Mouse (Mus musculus) heart, adult 18-20 months (tissue): ENCODE data around the gene Oscp1. TPM values are rescaled to one million over a fixed set of nuclear protein-coding genes. Genes with fewer than 3 reads are reported as not detected.
A peak's percentile ranks its signal among the peaks of the same experiment; 100 is the strongest.

Experiments
- DNase-seq, 2 experiments: peaks; one replicate each; pipeline ENCODE4 v3.0.0; 2021 to 2022; ENCODE audit warnings: mixed read lengths in 1 of 2
- long read RNA-seq, 2 experiments: library from polyadenylated mRNA; stranded (forward); transcript quantifications; one replicate each; pipeline ENCODE4 v2.0.0; 2021
- total RNA-seq, 2 experiments: library from RNA; stranded (reverse); gene quantifications; 2 replicates each; pipeline ENCODE4 v1.2.3; 2021

Oscp1 gene
- total RNA-seq, result 1 to 10 TPM; 2.3 to 2.4 TPM
- long read RNA-seq, experiment 1, full-length matches to known transcripts, result 2 of 2 reads
- long read RNA-seq, experiment 1, partial matches to known transcripts, result 0 of 2 reads
- long read RNA-seq, experiment 1, other reads (novel, unspliced or antisense), result 0 of 2 reads
- long read RNA-seq, experiment 2, full-length matches to known transcripts, result 1 of 1 reads
- long read RNA-seq, experiment 2, partial matches to known transcripts, result 0 of 1 reads
- long read RNA-seq, experiment 2, other reads (novel, unspliced or antisense), result 0 of 1 reads

DNA sequence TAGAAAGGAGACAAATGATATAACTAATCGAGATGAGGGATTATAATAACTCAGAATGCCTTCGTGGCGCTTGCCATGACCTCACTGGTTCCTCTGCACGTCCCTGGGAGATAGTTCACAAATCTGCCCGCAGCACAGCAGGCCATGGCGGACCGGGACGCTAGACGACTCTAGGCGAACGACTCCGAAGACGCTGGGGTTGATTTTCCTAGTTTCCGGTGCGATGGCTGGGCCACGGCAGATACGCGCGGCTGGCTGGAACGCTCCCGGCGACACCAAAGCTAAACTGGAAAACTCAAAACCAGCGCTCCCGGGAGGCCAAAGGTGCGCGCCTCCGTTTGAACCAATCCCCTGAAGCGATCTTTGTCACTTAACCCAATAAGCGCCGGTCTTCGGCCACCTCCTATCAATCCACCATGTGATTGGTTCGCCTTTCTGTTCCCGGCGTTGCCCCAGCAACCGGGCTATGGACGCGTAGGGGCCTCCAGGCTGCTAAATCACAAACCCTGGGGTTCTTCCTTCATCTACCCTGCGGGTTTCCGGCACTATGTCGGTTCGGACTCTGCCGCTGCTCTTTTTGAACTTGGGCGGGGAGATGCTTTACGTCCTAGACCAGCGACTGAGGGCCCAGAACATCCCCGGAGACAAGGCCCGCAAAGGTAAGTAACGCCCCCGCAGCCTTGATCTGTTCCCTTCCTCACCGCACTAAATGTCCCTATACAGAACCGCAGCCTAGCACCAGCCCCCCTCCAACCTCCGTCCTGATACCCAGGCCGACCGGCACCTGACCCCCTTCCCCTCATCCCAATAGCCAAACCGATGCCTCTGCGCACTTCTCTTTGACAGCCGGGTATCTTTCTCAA, at the start of gene Oscp1:
TSS of gene Oscp1 (plus strand) at position 432 of the 863 bp plus-strand sequence.
- DNase-seq, result peak; percentile 91 to 93

DNA sequence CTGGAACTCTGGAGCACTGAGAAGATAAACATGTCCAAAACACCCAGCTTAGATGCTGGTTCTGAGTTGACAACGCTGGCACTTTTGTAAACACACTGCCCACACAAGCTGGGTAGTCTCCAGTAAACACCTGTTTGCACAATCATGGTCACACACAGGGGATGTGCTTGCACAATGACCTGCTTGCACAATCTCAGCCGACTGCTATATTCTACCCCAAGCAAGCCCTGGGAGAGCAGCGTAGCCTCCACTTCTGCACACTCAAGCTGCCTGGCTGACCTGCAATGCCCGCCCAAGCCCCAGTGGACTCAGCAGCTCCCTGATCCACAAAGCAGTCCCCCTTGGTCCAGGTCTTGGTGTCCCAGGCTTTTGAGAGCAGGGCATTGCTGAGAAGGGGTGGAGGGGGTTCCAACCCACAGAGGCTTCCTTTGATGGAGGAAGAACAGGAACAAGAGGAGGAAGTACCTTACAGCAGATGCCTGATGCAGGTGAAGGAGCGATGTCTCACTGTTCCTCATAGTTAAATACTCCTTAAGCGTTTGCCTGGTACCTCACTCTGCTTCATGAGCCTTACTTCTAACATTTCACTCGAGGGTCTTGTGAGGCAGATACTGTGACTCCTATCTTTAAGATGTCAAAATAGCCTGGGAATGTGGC, 40.6 kb upstream of the Oscp1 start:
- DNase-seq, result no peak

DNA sequence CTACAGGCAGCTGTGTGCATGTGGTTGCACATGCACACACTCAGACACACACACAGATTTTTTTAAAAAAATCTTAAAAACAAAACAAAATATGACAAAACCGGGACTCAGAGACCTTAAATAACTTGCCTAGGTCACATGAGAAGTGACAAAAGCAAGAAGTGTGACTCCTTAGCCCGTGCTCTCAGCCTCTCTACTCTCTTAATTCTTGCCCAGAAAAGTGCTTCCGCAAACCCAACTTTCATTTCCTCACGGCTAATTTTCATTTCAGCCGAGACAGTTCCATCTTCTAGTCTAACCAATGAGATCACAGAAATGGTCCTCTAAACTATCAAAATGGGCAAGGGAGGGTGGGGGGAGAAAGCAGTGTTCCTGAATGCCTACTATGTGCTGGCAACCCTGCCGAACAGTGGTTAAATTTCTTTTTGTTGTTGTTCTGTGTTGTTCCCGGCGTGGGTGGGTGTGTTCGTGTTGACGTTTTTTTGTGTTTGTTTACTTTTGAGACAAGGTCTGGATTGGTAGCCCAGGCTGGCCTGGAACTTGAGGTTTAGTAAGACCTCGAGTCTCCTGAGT, 39.3 kb upstream of the Oscp1 start:
- peak in 1 of 2 experiments; percentile 57 for DNase-seq

DNA sequence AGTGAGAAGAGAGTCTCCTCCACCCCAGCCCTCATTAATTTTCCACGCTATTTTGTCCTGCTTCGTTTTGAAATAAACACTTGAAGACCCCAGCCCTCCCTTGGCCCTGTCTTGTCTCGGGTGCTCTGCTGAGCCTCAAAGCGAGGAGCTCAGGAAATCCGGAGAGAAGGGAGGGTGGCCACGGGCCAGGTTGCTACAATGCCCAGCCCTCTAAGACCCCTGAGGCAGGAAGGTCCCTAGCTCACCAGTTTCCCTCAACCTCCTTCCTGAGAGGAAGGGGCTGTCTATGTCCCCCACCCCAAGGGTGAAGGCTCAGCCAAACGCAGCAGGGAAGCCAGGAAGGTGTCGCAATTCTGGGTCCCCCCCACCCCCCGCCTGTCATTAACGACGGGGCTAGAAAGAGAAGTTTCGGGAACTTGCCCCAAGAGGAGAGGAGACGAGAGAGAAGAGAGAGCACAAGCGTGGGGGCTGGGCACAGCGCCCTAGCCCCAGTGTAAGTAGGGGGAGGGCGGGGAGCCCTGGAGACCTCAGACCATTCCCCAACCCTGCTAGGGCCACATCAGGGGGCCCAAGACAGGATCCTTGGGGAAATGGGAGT, 34.0 kb upstream of the Oscp1 start, which contains the start of gene Csf3r:
TSS of gene Csf3r (plus strand) at position 248 of the 598 bp plus-strand sequence.
- peak in 1 of 2 experiments; percentile 20 for DNase-seq

DNA sequence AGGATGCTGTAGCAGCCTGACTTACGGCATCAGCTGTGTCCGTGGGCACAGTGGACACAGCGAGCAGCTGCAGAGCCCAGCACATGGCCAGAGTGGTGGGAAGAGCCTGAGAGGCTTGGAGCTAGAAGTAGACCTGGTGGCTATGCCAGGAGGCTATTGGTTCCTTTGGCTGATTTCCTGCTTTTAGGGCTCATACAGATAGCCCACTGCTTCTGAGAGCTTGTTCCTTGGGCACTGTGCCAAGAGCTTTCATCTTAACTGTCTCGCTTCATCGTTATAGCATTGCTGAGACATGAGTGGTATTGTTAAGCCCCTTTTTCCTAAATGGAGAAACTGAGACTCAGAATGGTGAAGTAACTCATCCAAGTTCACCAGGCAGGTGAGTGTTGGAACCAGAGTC, 32.6 kb upstream of the Oscp1 start:
- DNase-seq, result no peak

DNA sequence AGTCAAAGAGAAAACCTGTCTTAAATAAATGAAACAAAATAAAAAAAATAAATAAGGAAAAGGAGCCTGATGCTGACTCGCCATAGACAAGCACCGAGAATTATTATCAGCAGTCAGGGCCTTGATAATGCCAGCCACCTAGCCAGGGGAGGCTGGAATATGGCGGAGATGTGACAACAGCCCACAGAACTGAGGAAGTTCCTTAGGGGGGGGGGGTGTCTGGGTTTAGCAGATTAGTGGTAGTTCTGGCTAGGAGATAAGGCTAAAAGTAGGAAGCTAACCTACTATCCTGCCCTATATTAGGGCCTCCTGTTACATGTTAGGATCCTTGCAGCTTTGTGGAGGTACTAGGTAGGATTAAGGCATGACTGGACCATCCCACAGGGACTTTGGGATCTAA, 30.4 kb upstream of the Oscp1 start:
- no peak for DNase-seq

DNA sequence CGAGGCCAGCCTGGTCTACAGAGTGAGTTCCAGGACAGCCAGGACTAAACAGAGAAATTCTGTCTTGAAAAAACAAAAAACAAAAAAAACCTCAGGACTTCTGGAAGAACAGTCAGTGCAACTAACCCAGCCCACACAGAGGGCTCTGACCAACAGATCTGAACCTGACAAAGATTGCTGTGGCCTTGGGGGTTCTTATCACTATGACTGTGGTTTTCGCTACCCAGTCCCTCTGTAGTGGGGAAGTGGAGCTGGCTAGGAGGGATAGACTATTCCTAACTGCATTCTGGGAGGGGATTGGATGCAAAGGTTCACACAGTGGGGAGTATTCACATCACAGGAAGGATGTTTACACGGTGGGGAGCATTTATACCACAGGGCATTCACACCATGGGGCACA, 29.3 kb upstream of the Oscp1 start:
- no peak for DNase-seq

DNA sequence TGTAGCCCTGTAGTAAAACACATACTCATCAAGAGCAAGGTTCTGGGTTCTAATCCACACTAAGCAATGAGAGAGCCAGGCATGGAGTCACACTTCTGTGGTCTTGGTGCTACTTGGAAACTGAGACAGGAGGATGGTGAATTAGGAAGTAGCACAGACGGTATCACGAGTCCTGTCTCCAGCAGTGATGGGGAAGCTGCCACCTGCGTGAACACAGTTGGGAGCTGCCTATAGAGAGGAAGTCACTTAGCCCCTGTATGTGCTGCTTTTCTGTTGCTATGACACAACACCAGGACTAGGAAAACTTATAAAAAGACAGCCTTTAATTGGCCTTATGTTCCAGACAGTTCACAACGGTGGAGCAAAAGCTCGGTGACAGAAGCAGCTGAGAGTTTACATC, 27.7 kb upstream of the Oscp1 start:
- DNase-seq, result no peak

DNA sequence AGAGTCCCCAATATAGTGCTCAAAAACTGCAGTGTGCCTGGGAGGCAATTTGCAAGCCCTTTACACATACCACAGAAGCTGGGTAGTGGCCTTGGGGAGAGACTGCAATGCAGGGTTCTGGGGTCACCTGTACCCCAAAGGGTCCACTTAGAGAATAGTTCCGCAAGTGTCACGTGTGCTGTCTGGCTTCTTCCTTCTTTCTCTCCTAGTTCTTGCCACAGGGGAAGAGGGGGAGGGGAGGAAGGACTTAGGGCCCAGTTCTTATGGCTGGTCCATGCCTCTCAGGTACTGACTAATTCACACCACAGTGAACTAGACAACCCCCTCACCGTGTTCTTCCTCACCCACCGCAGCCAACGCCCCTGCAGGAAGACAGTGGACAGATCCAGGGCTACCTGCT, 23.0 kb upstream of the Oscp1 start:
- DNase-seq, result no peak

DNA sequence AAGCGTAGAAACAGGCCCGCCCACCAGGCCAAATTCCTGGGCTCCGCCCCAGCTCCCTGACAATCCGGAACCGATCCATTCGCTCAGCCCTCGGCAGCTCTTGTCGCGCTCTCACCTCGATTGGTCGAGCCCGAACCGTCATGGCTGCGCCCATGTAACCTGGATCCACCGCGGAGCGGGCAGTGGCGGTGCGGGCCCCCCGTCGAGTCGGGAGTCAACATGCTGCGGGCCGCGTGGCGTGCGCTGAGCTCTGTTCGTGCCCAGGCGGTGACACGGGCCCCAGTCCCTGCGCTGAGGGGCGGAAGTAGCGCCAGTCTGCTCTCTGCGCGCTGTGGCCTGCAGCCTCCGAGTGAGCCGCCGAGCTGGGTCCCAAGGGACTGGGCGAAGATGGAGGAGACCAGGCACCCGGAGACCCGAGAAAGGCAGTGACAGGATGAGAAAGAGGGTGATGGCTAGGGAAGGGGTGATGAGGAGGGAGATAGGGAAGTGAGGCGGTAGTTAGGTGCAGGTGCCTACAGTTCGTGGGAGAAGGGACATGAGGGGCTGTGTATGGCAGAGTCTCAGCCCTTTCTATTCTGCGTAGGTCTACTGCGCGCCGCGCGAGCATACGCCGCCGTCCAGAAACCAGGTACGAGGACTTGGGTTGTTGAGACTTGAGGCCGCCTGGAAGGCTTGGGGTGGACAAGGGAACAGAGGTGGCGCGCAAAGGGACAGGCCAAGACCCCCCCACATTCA, 11.3 kb upstream of the Oscp1 start, which contains the start of gene Mrps15:
TSS of gene Mrps15 (plus strand) at position 75 of the 735 bp plus-strand sequence.
- peak; percentile 91 to 92 for DNase-seq

DNA sequence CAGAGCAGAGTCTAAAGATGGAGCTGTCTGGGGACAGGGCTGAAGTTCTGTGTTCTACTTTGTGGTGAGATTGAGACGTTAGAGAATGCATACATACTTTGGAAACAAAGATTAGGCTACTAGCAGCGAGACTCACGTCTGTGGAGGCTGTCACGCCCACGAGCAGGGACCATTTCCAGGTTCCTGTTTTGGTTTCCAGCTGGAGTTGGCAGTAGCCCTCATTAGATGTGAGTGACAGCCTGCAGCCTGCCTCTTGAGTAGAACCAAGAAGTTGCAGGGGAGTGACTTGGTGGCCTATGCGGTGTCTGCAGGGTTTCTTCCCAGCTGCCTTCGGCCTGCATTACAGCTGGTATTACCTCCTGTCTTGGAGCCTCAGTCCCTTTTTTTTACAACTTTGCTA, 6.7 kb upstream of the Oscp1 start:
- DNase-seq, result peak; percentile 26 to 51

DNA sequence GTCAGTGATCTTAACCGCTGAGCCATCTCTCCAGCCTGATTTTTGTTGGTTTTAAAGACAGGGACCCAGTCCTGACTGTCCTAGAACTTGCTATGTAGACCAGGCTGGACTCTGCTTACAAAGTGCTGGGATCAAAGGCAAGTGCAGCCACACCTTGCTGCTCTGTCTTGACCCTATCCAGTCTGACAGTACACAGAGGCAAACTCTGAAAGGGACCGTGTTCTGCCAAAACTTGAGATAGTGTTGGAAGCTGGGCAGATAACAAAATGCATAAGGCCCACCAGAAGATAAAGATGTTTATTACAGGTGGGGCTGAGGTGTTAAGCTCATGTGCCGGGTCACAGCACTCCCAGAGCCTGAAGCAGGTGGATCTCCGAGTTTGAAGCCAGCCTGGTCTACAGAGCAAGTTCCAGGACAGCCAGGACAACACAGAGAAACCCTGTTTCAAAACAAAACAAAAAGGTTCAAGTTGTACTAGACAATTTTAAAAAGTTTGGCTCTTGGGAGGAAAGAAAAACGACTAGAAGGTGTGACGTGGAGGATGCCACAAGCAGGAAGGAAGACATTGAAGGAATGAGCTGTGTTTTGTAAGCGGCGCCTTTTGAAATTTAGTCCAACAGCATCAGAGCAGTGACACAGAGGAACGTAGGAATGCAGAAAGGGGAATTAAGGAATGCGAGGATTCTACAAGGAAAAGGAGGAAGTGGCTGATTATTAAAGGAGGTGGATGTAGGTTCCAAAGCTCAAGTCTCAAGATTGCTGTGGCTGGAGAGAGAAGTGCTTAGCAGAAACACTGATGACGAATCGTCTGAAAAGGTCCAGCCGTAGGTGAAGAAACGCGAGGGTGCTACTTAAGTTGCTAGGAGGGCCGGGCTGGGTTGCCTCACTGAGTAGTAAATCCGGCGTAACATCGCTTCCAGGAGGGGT, 895 bp upstream of the Oscp1 start:
- DNase-seq, result no peak

DNA sequence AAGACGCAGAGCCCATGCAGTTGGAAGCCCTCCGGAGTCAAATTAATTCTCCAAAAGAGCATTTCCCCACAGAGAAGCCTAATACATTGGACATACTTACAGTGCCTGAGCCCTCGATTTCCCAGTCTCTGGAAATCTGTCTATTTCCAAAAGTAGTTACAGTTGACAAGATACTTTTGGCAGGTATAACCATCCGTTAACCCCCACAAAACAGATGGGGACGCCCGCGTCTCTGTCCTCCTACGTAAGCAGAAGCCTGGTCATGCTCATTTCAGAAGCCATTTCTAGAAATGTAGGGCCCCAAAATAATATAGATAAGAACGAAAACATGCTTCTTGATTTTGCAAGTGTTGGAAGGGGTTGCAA, 615 bp downstream of the Oscp1 start:
- no peak for DNase-seq

DNA sequence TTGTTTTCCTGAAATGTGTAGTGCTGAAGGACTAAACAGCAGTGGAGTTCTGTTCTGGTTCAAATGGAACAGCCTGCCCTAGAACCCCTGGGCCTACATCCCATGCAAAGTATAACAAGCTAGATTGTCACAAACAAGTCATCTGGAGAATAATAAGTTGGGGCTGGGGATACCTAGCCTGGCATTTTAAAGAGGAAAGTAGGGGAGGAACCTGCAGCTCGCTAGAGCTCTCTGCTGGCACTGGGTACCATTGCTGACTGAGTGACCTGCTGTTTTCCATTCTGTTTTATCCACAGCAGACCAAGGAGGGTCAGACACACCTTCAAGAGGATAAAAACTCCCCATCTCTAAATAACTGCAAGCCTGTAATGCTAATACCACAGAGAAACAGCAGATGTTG, 4.5 kb downstream of the Oscp1 start:
- DNase-seq, result no peak

DNA sequence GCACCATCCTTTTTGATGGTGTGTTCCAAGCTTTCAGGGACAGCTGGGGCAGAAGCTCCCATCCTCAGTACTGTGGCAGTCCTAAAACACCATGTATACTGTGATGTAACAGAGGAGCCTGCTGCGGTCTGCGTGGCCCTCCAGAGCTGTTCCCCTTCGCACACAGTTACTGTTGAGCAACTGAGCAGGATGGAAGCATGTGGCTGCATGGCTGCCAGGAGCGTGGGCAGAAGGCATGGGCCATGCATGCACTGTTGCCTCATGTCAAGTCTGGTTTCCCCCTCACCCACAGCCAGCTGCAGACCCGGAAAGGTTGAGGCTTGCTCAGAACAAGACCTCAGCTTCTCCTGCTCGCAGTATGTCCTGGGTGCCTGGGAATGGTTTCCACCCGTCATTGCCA, 6.9 kb downstream of the Oscp1 start:
- no peak for DNase-seq

DNA sequence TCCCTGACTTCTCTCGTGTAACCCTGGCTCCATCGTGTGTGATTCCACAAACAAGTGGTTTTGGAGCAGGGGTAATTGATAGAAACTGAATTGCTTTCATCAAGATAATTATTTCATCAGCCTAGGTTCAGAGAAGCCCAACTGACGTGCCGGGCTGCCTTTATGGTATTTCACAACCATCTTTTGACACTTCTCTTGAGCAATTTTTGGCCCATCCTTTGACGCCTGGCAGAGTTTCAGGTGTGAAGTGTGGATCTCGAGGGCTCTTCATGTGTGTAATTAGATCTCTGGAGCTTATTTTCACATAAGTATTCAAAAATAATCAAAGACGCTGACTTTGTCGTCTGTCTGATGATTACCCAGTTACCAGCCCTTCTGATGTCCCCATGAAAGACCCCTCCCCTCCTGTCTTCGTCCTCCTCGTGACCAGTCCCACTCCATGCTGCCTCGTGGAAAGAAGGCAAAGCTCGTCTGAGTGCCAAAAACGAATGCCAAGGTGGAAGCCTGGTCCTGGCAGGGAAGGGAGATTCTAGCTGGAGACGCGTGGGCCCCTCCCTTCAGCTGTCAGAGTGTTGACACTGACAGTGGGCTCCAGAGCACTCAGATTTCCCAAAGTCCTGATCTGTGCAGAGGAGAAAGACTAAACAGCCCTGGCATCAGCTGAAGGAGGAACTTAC, 9.2 kb downstream of the Oscp1 start:
- peak; percentile 54 to 59 for DNase-seq

DNA sequence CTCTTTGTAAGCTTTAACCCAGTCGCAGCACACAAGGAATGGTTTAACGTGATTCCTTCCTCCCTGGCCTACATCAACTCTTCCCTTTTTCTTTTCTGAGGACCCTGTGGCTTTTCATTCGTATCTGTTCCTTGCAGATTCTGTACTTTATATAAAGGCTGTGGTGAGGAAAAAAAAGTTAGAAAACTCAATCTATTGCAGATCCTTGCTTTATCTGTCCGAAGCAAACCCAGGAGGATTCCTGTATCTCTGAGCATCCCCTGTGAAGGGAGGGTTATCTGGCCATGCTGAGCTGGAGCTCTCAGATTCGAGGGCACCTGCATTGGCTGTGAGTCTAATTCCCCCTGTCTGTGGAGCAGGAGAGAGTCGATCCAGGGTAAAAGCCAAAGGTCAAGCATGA, 10.5 kb downstream of the Oscp1 start:
- DNase-seq, result no peak

DNA sequence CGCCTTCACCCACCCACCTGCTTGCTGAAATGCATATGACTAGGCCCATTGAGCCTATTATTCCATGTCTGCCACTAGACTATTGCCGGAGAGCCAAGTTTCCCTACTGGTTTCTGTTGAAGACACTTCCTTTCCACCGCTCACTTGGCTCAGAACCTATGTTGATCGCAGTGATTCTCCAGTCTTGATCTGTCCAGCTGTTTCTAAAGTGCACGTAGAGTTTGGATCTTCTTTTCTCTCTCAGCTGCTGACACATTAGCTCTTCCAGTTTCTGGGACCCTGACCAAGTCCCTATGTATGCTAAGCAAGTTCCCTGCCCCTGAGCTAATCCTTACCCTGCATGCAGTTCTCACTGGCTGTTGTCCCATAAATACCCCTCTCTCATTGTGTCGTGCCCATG, 19.5 kb downstream of the Oscp1 start:
- DNase-seq, result no peak

DNA sequence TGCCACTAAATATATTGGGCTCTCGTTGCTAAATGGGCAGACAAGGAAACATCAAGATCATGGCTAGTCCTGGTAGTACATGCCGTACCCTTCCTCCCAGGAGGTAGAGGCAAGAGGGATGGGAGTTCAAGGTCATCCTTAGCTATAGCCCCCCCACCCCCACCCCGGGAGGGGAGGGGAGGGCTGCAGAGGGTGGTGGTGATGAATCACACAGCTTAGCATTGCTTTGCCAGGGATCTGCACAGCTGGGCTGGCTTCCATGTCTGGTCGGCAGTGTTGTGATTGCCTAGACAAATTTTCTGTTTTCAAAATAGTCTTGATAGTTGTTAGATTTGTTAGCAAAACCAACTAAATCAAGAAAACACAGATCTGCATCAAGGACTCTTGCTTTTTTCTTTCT, 20.9 kb downstream of the Oscp1 start:
- DNase-seq, result peak in 1 of 2 experiments; percentile 21

DNA sequence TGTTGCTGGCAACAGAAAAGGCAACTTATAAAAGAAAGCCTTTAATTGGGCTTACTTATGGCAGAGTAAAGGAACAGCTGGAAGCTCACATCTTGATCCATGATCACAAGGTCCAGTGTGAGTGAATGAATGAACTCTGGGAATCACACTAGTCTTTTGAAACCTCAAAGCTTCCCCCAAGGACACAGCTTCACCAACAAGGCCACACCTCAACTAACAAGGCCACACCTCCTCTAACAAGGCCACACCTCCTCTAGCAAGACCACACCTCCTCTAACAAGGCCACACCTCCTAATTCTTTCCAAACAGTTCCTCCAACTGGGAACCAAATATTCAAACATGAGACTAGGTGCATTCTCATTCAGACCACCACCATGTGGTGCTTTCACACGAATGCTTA, 23.2 kb downstream of the Oscp1 start:
- DNase-seq, result no peak
